Mouse (Mus musculus): ENCODE measurements around the gene Alx3.
A peak's percentile ranks its signal among the peaks of the same experiment; 100 is the strongest.
"Not testable (repeated sequence)": the region's sequence is repeated elsewhere in the genome, so short reads cannot be mapped to it uniquely, and the experiment has no call there.

Gene Alx3

DNA sequence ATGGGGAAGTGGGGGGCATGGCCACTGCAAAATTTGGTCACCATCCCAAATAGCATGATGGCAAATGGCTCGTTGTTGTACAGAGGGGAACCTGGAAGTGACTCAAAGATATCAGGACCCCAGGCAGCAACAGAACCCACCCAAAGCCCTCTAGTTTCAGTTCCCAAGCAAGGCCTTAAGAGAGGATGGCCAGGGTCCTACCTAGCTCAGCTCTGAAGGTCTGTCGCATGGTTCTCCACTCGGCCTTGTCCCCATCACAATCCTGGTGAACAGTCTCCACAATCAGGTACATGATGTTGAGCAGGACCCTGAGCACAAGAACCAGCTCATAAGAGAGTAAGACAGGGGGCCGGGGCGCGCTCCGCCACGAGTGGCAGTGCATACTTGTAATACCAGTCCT lies 29.6 kb downstream of the Alx3 start:
- DNase-seq (ENCODE audit: low spot score) = no peak

DNA sequence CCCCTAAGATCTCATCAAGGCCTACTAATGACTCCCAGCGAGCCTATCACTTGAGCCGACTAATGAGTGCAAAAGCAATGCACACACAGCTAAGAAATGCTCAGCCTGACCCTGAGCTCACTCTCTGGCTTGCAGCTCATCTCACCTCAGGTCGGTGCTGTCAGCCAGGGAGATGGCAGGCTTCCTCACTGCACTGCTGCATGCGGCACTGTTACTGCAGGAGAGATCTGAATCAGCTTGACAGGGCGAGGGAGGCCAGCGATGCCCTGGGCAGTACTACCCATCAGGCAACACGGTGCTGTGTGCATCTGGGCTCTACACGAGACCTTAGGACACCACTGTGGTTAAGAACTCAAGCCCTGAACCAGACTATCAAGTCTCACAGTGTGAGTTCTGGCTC lies 30.7 kb downstream of the Alx3 start:
- no peak for DNase-seq (ENCODE audit: low spot score)

DNA sequence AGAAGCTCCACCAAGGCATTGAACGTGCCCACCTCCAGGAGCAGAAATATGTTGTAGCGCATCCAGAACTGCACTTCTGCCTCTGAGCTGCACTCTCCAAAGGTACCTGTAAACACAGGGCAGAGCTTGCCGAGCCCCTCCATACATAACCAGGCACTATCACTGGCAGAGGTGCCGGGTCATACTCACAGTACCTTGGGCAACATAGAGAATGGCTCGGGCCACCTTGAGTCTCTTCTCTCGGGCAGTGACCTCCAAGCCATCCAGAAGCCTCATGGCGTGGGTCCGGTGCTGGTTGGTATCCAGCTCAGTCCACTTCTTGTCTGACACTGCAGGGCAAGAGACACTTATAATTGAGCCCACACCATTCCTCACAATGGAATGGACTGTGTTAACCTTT lies 31.9 kb downstream of the Alx3 start:
- DNase-seq (ENCODE audit: low spot score) = no peak

DNA sequence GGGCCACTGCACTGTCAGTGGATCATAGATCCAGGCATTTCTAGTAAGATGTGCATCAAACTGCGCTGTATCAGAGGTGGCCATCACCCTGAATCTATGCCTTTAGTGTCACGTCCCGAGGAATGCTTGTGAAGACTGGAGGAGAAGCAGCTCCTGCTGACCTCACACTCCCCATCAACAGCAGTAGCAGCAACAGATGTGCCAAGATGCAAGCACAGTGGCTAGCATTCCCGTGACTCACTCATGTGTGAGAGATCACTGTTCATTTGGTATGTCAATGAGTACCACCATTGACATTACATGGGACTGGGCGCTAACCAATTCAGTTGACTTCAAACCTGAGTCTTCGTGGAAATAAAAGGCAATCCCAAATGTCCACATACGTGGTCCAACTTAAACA lies 32.8 kb downstream of the Alx3 start:
- DNase-seq (ENCODE audit: low spot score) = no peak

DNA sequence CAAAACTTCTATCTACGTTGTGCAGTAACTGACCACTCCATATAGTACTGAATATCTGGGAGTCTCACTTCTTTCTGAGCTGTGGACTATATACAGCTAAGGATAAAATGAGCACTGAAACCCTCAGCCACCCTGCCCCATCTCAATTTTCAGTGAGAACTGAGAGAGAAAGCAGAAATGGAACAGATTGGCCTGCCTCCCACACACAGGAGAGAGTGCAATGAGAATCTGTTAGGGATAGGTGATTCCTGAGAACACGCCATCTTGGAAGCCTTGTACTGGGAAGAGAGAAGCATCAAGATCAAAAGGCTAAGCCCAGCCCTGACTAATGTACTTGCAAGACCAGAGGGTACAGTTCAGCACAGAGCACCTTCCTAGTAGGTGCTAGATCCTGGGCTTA lies 33.7 kb downstream of the Alx3 start:
- peak; percentile 20 for DNase-seq (ENCODE audit: low spot score)

DNA sequence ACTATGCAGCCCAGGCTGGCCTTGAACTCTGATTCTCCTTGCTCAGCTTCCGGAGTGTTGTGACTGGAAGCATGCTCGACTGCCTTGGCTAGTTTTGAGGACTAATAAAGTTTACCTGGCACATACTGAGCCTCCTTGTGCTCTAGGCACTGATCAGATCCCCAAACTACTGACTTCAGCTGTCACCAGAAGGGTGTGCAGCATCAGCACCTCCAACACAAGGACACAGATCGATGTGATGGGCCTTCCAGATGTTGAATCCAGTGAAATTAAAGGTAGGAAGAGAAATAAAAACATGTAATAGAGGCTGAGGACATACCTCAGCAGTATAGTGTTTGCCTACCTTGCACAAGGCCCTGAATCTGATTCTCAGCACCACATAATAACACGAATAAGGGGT lies 34.6 kb downstream of the Alx3 start:
- DNase-seq (ENCODE audit: low spot score) = no peak

DNA sequence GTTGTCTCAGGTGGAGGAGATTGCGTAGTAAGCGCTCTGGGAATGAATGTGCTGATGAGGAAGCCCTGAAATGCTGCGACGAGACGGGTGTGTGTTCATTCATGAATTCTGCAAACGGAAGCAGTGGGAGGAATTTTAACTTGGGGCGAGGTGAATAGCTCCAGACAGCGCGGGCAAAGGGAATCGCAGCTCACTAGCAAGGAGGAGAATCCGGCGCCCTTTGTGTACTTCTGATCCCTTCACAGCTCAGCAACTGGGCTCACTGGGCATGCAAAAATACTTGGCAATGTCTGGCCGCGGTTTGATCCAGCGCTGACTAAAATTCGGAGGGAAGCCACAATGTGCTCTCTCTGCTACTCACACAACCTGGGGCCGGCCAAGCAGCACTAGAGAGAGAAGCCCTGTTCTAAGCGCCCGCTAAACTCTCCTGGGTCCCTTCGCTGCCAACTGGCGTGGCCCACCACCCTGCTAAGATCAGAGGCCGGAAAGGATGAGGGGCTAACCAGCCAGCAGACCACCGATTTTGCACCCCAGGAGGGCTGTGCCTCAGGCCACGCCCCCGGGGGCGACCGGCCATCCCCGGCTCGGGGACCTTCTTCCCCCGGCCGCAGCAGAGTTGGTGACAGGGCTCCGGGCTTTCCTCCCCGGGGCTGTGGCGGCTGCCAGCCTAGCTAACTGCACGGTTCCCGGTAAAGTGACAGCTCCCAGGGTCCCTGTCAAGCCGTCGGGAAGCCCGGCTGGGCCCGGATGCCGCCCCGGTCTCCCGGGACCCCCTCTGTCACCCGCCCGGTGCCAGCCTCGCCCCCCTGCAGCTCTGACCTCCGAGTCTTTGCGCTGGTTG lies 36.1 kb downstream of the Alx3 start, which contains the start of gene Gm10961:
TSS of gene Gm10961 (plus strand) at position 641 of the 841 bp plus-strand sequence.
- no peak for DNase-seq (ENCODE audit: low spot score)

DNA sequence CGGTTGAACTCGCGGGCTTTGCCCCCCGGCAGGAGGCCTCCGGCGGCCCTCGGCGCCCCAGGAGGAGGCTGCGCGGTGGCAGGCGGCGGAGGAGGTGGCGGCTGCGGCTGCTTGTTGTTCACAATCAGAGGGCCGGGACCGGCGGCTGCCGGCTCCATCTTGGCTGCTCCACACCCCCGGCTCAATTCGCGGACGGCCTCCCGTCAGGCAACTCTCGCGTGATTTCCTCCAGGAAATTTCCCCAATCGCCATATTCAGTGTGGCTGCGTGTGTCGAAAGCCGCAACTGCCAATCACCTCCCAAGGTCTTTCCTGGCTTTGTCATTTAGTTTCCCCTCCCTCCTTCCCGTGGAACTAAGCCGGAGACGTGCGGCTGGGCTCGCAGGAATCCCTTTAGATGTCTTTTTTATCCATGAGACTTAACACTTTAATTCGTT lies 36.7 kb downstream of the Alx3 start, which contains the start of gene Strip1:
TSS of gene Strip1 (minus strand) at position 172 of the 436 bp plus-strand sequence.
- peak; percentile 88 for DNase-seq (ENCODE audit: low spot score)

DNA sequence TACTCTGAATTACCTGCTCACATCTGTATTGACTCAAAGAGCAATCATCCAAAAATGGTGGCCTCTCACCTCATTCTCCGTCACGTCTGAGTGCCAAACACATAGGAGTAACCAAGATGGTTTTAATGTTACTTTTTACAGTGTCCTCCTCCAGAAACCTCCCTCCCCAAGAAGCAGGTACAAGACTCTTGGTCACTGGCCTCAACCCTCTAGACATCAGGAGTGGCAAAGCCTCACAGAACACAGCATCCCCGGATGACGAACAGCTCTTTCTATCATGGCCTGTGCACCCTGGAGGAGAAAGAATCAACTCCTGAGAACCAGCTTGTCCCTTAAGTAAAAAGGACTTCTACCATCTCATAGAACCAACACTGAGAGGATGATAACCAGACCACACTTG lies 38.0 kb downstream of the Alx3 start:
- no peak for DNase-seq (ENCODE audit: low spot score)

DNA sequence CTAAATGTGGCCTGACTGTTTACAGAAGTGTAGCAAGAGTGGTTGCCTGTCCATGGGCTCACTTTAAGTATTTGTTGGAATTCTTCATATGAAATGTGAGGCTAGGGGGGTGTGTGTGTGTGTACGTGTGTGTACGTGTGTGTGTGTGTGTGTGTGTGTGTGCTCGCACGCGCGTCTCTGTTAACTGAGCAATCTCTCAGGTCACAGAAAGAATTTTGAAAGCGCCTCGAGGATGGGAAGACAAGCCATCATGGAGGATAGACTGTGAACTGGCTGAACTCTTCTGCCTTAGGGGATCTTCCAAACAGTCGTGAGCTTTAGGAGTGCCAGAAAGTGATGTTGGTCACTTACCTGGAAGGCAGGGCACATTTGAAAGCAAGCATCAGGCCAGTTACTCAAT lies 39.1 kb downstream of the Alx3 start:
- DNase-seq (ENCODE audit: low spot score) = no peak

DNA sequence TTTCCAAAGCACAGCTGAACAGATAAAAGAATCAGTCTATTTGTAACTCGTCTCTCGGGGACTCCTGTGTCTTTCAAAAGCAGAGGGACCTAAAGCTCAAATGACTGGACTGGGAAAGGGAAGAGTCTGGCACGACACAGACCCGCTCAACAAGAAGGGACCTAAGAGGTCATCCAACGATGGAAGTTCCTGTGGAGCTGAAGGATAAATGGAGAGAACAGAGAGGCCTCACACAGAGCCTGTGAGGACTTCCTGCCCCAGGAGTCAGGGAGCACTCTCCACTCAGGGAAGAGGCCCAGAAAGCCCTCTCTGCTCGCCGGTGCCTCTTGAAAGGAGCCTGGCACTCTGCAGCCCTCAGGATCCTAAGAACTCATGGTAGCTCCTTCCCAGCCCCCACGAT lies 41.0 kb downstream of the Alx3 start:
- DNase-seq (ENCODE audit: low spot score) = no peak

DNA sequence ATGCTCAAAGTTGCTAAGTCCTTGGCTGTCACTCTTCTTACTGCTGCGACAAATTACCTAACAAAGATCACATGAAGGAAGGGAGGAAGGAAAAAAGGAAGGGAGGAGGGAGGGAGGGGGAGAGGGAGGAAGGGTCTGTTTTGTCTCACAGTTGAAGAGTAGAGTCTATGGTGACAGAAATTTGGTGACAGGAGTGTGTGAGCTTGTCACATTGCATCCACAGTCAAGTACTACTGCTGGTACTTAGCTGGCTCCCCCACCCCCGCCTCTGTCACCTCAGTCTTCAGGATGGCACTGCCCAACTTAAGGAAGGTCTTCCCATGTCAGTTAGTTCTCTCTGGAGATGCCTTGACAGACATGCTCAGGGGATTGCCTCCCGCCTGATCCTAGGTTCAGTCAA lies 41.4 kb downstream of the Alx3 start:
- no peak for DNase-seq (ENCODE audit: low spot score)

DNA sequence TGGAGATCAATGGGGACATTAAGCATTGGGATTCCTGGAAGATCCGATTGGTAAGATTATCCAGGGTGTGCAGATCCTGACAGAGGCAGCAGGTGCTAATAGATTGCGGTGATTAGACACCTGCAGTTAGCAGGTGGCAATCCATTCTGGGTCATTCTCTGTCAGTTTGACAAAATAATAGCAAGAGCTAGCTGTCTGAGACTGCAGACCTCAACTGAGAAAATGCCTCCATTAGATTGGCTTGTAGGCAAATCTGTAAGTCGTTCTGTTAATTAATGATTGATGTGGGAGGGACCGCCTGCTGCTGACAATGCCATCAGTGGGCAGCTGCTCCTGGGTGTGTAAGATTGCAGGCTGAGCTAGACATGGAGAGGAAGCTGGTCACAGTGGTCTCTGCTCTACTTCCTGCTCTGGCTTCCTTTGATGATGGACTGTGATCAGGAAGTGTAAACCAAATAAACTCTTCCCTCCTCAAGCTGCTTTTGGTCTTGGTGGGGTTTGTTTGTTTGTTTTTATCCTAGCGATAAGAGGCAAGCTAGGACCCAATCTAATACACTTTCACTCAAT lies 42.9 kb downstream of the Alx3 start:
- no peak for DNase-seq (ENCODE audit: low spot score)

DNA sequence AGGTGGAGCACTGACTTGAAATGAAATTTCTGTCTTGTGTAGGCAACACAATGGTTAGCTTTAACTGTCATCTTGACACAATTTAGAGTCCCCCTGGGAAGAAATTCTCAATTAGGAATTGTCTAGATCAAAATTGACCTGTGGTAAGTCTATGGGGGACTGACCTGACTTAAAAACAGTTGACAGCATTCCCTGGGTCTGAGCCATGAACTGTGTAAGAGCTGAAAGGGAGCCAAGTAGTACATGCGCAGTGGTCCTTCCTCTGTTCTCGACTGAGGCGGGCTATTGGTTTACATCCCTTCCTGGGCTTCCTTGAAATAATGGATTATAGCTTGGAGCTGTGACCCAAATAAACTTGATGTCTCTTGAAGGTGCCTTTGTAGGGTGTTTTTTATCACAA lies 52.1 kb downstream of the Alx3 start:
- no peak for DNase-seq (ENCODE audit: low spot score)

DNA sequence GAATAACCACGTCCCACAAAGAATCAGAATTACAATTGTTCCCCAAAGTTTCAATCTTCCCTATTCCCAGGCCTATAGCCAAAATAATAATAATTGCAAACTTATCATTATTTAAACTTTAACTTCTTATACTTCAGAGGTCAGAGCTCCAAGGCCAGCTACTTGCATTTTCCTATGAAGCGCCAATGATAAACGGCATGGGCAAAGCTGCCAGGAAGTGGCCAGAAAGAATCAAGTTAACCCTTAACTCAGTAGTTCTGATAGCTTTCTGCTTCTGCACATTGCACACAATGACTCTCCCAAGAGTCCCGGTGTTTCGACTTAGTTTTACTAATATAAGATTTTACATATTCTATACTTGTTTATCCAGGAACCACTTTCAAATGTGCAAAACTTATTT lies 55.4 kb downstream of the Alx3 start:
- not testable (repeated sequence) for DNase-seq (ENCODE audit: low spot score)

DNA sequence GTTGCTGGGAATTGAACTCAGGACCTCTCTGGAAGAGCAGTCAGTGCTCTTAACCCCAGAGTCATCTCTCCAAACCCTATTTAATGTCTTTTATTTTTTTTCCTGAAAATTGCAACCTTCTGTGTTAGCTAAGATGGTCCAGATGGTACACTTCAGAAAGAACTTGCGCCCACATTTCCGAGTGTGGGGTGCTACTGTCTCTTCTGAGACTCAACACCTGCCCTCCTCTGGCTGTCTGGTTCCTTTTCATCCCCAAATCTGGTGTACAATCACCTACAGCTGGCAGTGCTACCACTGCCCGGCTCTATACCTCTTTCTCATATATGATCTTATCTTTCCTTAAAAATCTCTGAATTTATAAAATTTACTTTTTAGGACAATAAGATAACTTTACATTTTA lies 58.1 kb downstream of the Alx3 start:
- DNase-seq (ENCODE audit: low spot score) = no peak

DNA sequence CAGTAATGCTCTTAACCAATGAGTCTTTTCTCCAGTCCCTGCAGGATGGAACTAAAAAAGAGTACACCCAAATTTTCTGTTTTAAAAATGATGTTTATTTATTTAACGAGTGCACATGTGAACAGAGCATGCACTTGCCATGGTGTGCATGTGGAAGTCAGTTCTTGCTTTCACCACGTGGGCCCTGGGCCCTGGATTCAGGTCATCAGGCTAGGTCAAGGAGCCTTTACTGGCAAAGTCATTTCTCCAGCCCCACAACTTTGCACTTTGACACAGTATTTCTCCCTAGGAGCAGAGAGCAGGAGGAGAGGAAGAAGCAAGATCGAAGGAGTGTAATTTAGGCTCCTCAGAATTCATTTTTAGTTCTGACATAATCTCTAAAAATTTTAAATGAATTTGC lies 60.0 kb downstream of the Alx3 start:
- DNase-seq (ENCODE audit: low spot score) = no peak
